Mouse (Mus musculus): ENCODE measurements at regions not wholly inside any gene's neighbourhood (a gene's known extent, or its start where the extent isn't known, plus 50 kb on each side); places are given as distances from the start of the nearest gene placed in this dataset.

DNA sequence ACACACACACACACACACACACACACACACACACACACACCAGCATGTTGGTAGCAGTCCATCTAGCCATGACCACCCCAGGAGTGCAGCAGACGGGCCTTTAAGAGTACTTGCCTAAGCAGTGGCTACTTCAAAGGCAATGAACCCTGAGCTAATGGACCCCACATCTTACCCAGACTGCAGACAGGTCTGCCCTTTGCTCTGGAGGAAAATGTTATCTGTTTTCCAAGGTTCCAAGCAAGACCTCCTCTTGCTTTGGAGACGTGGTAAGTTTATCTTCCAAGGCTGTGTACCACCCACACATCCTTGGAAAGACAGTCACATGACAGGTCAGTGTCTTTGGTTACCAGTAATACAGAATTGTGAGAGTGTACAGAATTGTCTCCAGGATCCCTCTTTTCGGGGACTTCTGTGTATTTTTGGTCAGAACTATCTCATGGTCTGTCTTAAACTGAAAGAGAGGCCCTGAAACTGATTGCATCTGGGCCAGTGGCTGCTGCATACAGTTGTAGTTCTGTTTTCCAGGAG is 88.4 kb upstream of the Gm9887 start:
- TF ChIP-seq CTCF (conservative IDR thresholded peaks at IDR 0.05; ENCODE audit: low read length) = no peak
- no peak for TF ChIP-seq NANOG (IDR thresholded peaks at IDR 0.05; ENCODE audit: borderline replicate concordance, low read length)

Measured in E14TG2a.4 (cell line).